Mouse (Mus musculus) brain, embryonic 14.5 days (tissue): ENCODE measurements around the gene Hoxc10.

Experiments used
- CTCF ChIP-seq: fragments of 200-500 bp; IDR thresholded peaks from 2 replicates; pipeline ENCODE4 v1.5.1; 2012; ENCODE audit warnings: inconsistent platforms, mild to moderate bottlenecking, moderate library complexity, borderline replicate concordance; ENCODE audit not compliant: insufficient read depth, insufficient read length; ENCODE audit errors: extremely low read depth
- POLR2A ChIP-seq: fragments of 200-500 bp; IDR thresholded peaks from 2 replicates; pipeline ENCODE4 v1.6.1; 2012; ENCODE audit warnings: mild to moderate bottlenecking, inconsistent platforms, borderline replicate concordance; ENCODE audit not compliant: poor library complexity, insufficient read depth, insufficient read length, severe bottlenecking; ENCODE audit errors: extremely low read depth

GRCm38 (mm10) chr15:102991782-102992181 is 25.2 kb downstream of the Hoxc10 start:
- TF ChIP-seq POLR2A: no peak
- no peak for TF ChIP-seq CTCF
